Comparison of ENCODE assay signal across 9 mouse cellular contexts in genomic region chr9:115708199-115708934, GRCm38 (mm10).
DNase-seq lines count a peak whose midpoint lies in the region; ATAC-seq lines count a peak whose summit lies in the region.
"Had no signal": no experiment of that assay in that cellular context is flagged by ENCODE, and none has a peak within 500 bp of the region (broad histone marks: within the 10 kb centered on the region; RNA-seq: fewer than 3 reads in every experiment).

No protein-coding gene starts in this region.

- H3K9ac ChIP-seq in hindbrain, embryonic 11.5 days (ENCODE audit: low read depth, low read length): no peak overlapping the region

- H3K36me3 ChIP-seq in hindbrain, embryonic 11.5 days (ENCODE audit: control insufficient read depth, insufficient read depth, low read length): no peaks in the 10 kb centered on the region

- H3K9me3 ChIP-seq in hindbrain, embryonic 11.5 days (ENCODE audit: control insufficient read depth, low read length): no peaks in the 10 kb centered on the region

- WGBS in hindbrain, embryonic 11.5 days: 35% methylated on average over 8 of the region's 8 CpGs

- DNase-seq in right cerebral cortex, adult 18-20 months: peak; percentile 21
- DNase-seq in right cerebral cortex, postnatal 14 days: no peak
- peak; percentile 72 for DNase-seq in hindbrain, embryonic 11.5 days (ENCODE audit: low spot score)
- DNase-seq in left cerebral cortex, postnatal 10 days (ENCODE audit: extremely low spot score in 1 of 2, low spot score in 2 of 2): peak; percentile 25 to 43
- DNase-seq in mesoderm, embryonic 11.5 days (ENCODE audit: low read depth, low spot score): peak; percentile 75
- peak; percentile 36 for DNase-seq in yolk sac, embryonic 10.5 days (ENCODE audit: low spot score)
- DNase-seq in thymus, postnatal 4 days: no peak

- intact Hi-C loops in left cerebral cortex, postnatal 10 days (cut with DNase I): loop anchor here (5.0 kb wide), 1 partner anchor 334 kb away; no protein-coding TSS in a partner anchor

- no peaks in the 10 kb centered on the region for H3K27me3 ChIP-seq in hindbrain, embryonic 11.5 days (ENCODE audit: control insufficient read depth, insufficient read depth, low read length)

- peak overlapping the region; percentile 67 for H3K27ac ChIP-seq in hindbrain, embryonic 11.5 days (ENCODE audit: low read depth, low read length)

- no peak overlapping the region for H3K4me3 ChIP-seq in hindbrain, embryonic 11.5 days (ENCODE audit: low read depth, low read length)
- H3K4me3 ChIP-seq: erythroblast, embryonic 14.5 days had no signal

- ATAC-seq in frontal cortex, adult (ENCODE audit: low TSS enrichment): peak; percentile 86
- peak; percentile 93 for ATAC-seq in hindbrain, embryonic 11.5 days (ENCODE audit: low FRiP score)

- H3K4me1 ChIP-seq in hindbrain, embryonic 11.5 days (replicated peaks; ENCODE audit: control insufficient read depth, insufficient read depth, low read length): no peaks in the 10 kb centered on the region

- no peak overlapping the region for H3K4me2 ChIP-seq in hindbrain, embryonic 11.5 days (replicated peaks; ENCODE audit: low read depth, low read length)

Comparison
In these comparisons a context has a peak if more than half of its experiments do, and no peak if none do; other contexts are left out.
1. DNase-seq: peak in right cerebral cortex, adult 18-20 months (single experiment), hindbrain, embryonic 11.5 days (single experiment), left cerebral cortex, postnatal 10 days (2 of 2), mesoderm, embryonic 11.5 days (single experiment) and yolk sac, embryonic 10.5 days (single experiment); none in right cerebral cortex, postnatal 14 days (single experiment) and thymus, postnatal 4 days (single experiment).